In genomic region chr13:48609106-48609505, GRCm38 (mm10) we compare ENCODE assay signal across 18 mouse cellular contexts. TPM values are rescaled to one million over a fixed set of nuclear protein-coding genes. Genes with fewer than 3 reads are reported as not detected.
"Had no signal": no experiment of that assay in that cellular context is flagged by ENCODE, and none has a peak within 500 bp of the region (broad histone marks: within the 10 kb centered on the region; RNA-seq: fewer than 3 reads in every experiment).

No protein-coding gene starts in this region.

- H3K27ac ChIP-seq: limb, embryonic 10.5 days; liver, embryonic 15.5 days; midbrain, embryonic 13.5 days had no signal

- DNase-seq: kidney, adult 8-10 months; kidney, postnatal 25 days; lung, adult 2 months; lung, postnatal 36 days; retina, postnatal 1 day; right cerebral cortex, postnatal 14 days; thymus, postnatal 14 days had no signal

- H3K4me3 ChIP-seq: limb, embryonic 10.5 days; liver, embryonic 15.5 days; midbrain, embryonic 13.5 days had no signal

- H3K27me3 ChIP-seq: liver, embryonic 15.5 days; midbrain, embryonic 13.5 days had no signal

- H3K36me3 ChIP-seq: limb, embryonic 10.5 days; liver, embryonic 15.5 days had no signal

- H3K4me1 ChIP-seq: liver, embryonic 15.5 days; midbrain, embryonic 13.5 days had no signal

RNA-seq across cellular contexts. Expression of gene Barx1, which starts 53.7 kb away (rescaled TPM):
- total RNA-seq: layer of hippocampus, adult 18-20 months; layer of hippocampus, postnatal 10 days; left cerebral cortex, adult 18-20 months; megakaryocyte progenitor cell, adult 5-6 weeks; midbrain, postnatal 0 days had no signal
- polyA plus RNA-seq: inflammation-experienced regulatory T-cells, adult 6 months; lung, postnatal 0 days; midbrain, postnatal 0 days; neural tube, embryonic 14.5 days had no signal
